Mouse (Mus musculus) limb, embryonic 14.5 days (tissue): ENCODE measurements around the gene Arid4a. TPM values are rescaled to one million over a fixed set of nuclear protein-coding genes. Genes with fewer than 3 reads are reported as not detected.

Source experiments
- ATAC-seq: fragments of 200-750 bp; cut with Nextera tagmentation; 2 replicates; pipeline ENCODE4 v1.8.0; 2017; ENCODE audit warnings: low read depth, moderate number of reproducible peaks, moderate TSS enrichment; ENCODE audit not compliant: low FRiP score
- DNase-seq: peaks from one replicate; pipeline ENCODE4 v3.0.0-alpha.2; 2015; ENCODE audit warnings: low spot score
- H3K27ac ChIP-seq: fragments of 300-500 bp; sonication (generic); replicated peaks from 2 replicates; pipeline ENCODE4 v1.5.1; 2014; ENCODE audit warnings: low read depth, mild to moderate bottlenecking, low read length, moderate library complexity, mixed read lengths
- H3K27me3 ChIP-seq: fragments of 300-500 bp; sonication (generic); 2 replicates; pipeline ENCODE4 v1.6.1; 2014; ENCODE audit warnings: low read length, mixed read lengths; ENCODE audit not compliant: control insufficient read depth, insufficient read depth
- H3K36me3 ChIP-seq: fragments of 300-500 bp; sonication (generic); 2 replicates; pipeline ENCODE4 v1.6.1; 2014; ENCODE audit warnings: mild to moderate bottlenecking, low read length, moderate library complexity, mixed read lengths; ENCODE audit not compliant: control insufficient read depth, insufficient read depth
- H3K4me1 ChIP-seq: fragments of 300-500 bp; sonication (generic); 2 replicates; pipeline ENCODE4 v1.6.1; 2014; ENCODE audit warnings: antibody characterized with exemption, low read length, mixed read lengths; ENCODE audit not compliant: control insufficient read depth, insufficient read depth
- H3K4me2 ChIP-seq: fragments of 300-500 bp; sonication (generic); replicated peaks from 2 replicates; pipeline ENCODE4 v1.6.1; 2014; ENCODE audit warnings: low read depth, mild to moderate bottlenecking, low read length, moderate library complexity; ENCODE audit not compliant: severe bottlenecking
- H3K4me3 ChIP-seq: fragments of 300-500 bp; sonication (generic); replicated peaks from 2 replicates; pipeline ENCODE4 v1.5.1; 2014; ENCODE audit warnings: low read length
- H3K9ac ChIP-seq: fragments of 300-500 bp; sonication (generic); 2 replicates; pipeline ENCODE4 v1.6.1; 2014; ENCODE audit warnings: mild to moderate bottlenecking, low read depth, low read length, moderate library complexity; ENCODE audit not compliant: severe bottlenecking
- H3K9me3 ChIP-seq: fragments of 300-500 bp; sonication (generic); 2 replicates; pipeline ENCODE4 v1.6.1; 2016; ENCODE audit warnings: low read length; ENCODE audit not compliant: control insufficient read depth
- POLR2A ChIP-seq: fragments of 200-500 bp; IDR thresholded peaks from 2 replicates; pipeline ENCODE4 v1.8.0; 2012; ENCODE audit warnings: inconsistent platforms, mild to moderate bottlenecking, moderate library complexity, borderline replicate concordance; ENCODE audit not compliant: insufficient read depth, insufficient read length; ENCODE audit errors: extremely low read depth
- WGBS: fragments of 180-500 bp; shearing (Covaris S2); extraction: QIAGEN DNeasy Blood & Tissue Kit; methylation state at CpG from one replicate; pipeline ENCODE4 v1.1.7; 2014; 5-methylcytosine and 5-hydroxymethylcytosine counted together
- polyA plus RNA-seq, 2 experiments: library from polyadenylated mRNA; depleted of rRNA in 1 of 2; stranded (reverse) in 1 of 2; unstranded in 1 of 2; fragments of >200 nt; fragmentation: Nextera tagmentation in 1 of 2; extraction: Ambion mirVana in 1 of 2; gene quantifications; 2 replicates each; pipeline versions ENCODE4 v1.2.1 to v1.2.3; 2012 to 2014

Gene Arid4a
- polyA plus RNA-seq, 2 experiments = 11.7 to 32.2 TPM

DNA sequence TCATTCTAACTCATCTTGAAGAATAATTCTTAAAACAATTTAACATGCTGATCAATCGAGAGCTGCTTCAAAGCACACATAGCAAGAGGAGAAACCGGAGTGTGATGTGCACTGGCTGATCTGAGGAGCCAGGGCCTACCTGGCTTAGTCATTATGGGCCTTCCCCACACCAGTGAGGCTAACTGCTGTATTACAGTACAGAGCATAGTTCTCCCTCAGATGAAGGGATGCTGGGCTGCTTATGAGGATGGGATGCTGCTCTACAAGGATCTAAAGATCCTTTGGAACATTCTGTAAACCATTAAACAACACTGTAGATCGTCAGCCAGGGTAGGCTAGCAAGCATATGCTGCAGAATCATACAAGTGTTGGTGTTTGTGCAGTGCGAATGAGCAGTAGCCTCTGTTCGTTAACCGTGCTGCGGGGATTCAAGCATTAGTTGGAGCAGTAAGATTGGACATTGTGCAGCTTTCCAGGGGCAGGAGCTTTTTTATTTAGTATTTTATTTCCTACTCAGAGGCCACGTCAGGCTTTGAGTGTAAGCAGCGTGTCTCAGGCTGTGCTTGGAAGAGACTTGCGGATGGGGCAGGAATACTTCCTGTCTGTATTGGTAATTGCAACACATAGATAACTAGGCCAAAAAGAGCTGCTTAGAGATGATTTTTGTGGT lies 33.9 kb downstream of the Arid4a start:
- DNase-seq (no peak), ATAC-seq (no peak)
- 89% methylated on average over 10 of the region's 10 CpGs for WGBS
- H3K27ac ChIP-seq = no peak overlapping the region
- H3K27me3 ChIP-seq = no peaks in the 10 kb centered on the region
- H3K4me3 ChIP-seq = no peak overlapping the region
- no peaks in the 10 kb centered on the region for H3K9me3 ChIP-seq
- no peak overlapping the region for H3K4me2 ChIP-seq
- no peaks in the 10 kb centered on the region; the same call in 1 of the 2 replicates for H3K4me1 ChIP-seq
- no peak overlapping the region for H3K9ac ChIP-seq
- no peak for TF ChIP-seq POLR2A
- H3K36me3 ChIP-seq = peaks cover 19% of the 10 kb centered on the region

GRCm38 (mm10) chr12:71051079-71051478 lies 35.3 kb downstream of the Arid4a start:
- no peaks in the 10 kb centered on the region; the same call in 1 of the 2 replicates for H3K4me1 ChIP-seq
- no peak overlapping the region for H3K4me3 ChIP-seq
- H3K27me3 ChIP-seq = no peaks in the 10 kb centered on the region
- peaks cover 14% of the 10 kb centered on the region for H3K36me3 ChIP-seq
- no peaks in the 10 kb centered on the region for H3K9me3 ChIP-seq
- no peak overlapping the region for H3K27ac ChIP-seq
- ATAC-seq (no peak), DNase-seq (no peak)
- 80% methylated on average over 3 of the region's 3 CpGs for WGBS
- H3K9ac ChIP-seq = no peak overlapping the region
- no peak overlapping the region for H3K4me2 ChIP-seq
- TF ChIP-seq POLR2A = no peak

GRCm38 (mm10) chr12:71052341-71052995 lies 36.7 kb downstream of the Arid4a start:
- no peak for DNase-seq
- no peaks in the 10 kb centered on the region for H3K9me3 ChIP-seq
- 89% methylated on average over 7 of the region's 7 CpGs for WGBS
- no peaks in the 10 kb centered on the region for H3K27me3 ChIP-seq
- no peak overlapping the region for H3K9ac ChIP-seq
- H3K36me3 ChIP-seq = peaks cover 3% of the 10 kb centered on the region; the same call in 1 of the 2 replicates
- no peak for ATAC-seq
- H3K4me1 ChIP-seq = no peaks in the 10 kb centered on the region; the same call in 1 of the 2 replicates
- H3K4me3 ChIP-seq = no peak overlapping the region
- H3K27ac ChIP-seq = no peak overlapping the region
- no peak for TF ChIP-seq POLR2A
- no peak overlapping the region for H3K4me2 ChIP-seq

DNA sequence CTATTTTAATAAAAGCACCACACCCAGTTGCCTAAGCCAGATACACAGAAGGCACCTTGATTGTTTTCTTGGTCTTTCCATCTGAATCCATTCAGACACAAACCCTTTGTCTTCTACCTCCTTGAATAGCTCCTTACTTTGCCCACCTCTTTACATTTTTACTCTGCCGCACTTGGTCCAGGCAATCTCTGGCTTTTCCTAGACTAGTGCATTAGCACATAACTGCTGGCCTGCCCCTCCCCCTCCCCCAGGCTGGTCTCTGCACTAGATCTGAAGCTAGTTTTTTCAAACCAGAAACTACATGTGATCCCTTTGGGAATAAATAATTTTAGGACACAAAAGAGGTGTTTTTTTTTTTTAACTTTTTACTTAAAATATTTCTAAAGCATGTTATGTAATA lies 37.2 kb downstream of the Arid4a start:
- ATAC-seq (no peak), DNase-seq (no peak)
- no peak for TF ChIP-seq POLR2A
- H3K9ac ChIP-seq = no peak overlapping the region
- no peaks in the 10 kb centered on the region for H3K27me3 ChIP-seq
- no peaks in the 10 kb centered on the region for H3K4me1 ChIP-seq
- H3K4me3 ChIP-seq = no peak overlapping the region
- 74% methylated on average over 1 of the region's 1 CpGs for WGBS
- H3K36me3 ChIP-seq = peaks cover 6% of the 10 kb centered on the region; the same call in 1 of the 2 replicates
- no peak overlapping the region for H3K4me2 ChIP-seq
- no peaks in the 10 kb centered on the region for H3K9me3 ChIP-seq
- H3K27ac ChIP-seq = no peak overlapping the region

- Histone ChIP-seq H3K9ac (no peak overlapping the region), H3K27ac (no peak overlapping the region), H3K4me2 (no peak overlapping the region), H3K36me3 (peaks cover 6% of the 10 kb centered on the region; the same call in 1 of the 2 replicates), H3K27me3 (no peaks in the 10 kb centered on the region), H3K9me3 (no peaks in the 10 kb centered on the region), H3K4me3 (no peak overlapping the region), H3K4me1 (no peaks in the 10 kb centered on the region)
- DNase-seq (no peak), ATAC-seq (no peak)
- WGBS = 90% methylated on average over 1 of the region's 1 CpGs
- TF ChIP-seq POLR2A = no peak
Measured at GRCm38 (mm10) chr12:71053486-71053885, 37.7 kb downstream of the Arid4a start.
